Mouse (Mus musculus) urinary bladder, postnatal 14 days (tissue): ENCODE measurements around the gene Uso1.
"Not testable (repeated sequence)": the region's sequence is repeated elsewhere in the genome, so short reads cannot be mapped to it uniquely, and the experiment has no call there.

ENCODE experiments used
- DNase-seq: peaks from one replicate; pipeline ENCODE4 v3.0.0; 2021; ENCODE audit warnings: low spot score

The Uso1 gene

GRCm38 (mm10) chr5:92127751-92128150 lies 10.0 kb upstream of the Uso1 start:
- no peak for DNase-seq

GRCm38 (mm10) chr5:92128570-92128969 lies 9.2 kb upstream of the Uso1 start:
- peak; percentile 38 for DNase-seq

GRCm38 (mm10) chr5:92129321-92129768 lies 8.4 kb upstream of the Uso1 start:
- no peak for DNase-seq

GRCm38 (mm10) chr5:92130040-92130682 lies 7.6 kb upstream of the Uso1 start:
- no peak for DNase-seq

GRCm38 (mm10) chr5:92132127-92132526 lies 5.6 kb upstream of the Uso1 start:
- DNase-seq, result no peak

GRCm38 (mm10) chr5:92133006-92133405 lies 4.7 kb upstream of the Uso1 start:
- not testable (repeated sequence) for DNase-seq

- DNase-seq, result no peak
Measured at GRCm38 (mm10) chr5:92134934-92135333, 2.8 kb upstream of the Uso1 start.

- no peak for DNase-seq
Measured at GRCm38 (mm10) chr5:92136536-92137238, 1.1 kb upstream of the Uso1 start.

- peak; percentile 46 for DNase-seq
Measured at GRCm38 (mm10) chr5:92138093-92138621, 419 bp downstream of the Uso1 start.

GRCm38 (mm10) chr5:92139191-92139590 lies 1.5 kb downstream of the Uso1 start:
- no peak for DNase-seq

- DNase-seq, result no peak
Measured at GRCm38 (mm10) chr5:92141696-92142095, 4.0 kb downstream of the Uso1 start.

- no peak for DNase-seq
Measured at GRCm38 (mm10) chr5:92142481-92142880, 4.7 kb downstream of the Uso1 start.

GRCm38 (mm10) chr5:92143665-92144064 lies 5.9 kb downstream of the Uso1 start:
- DNase-seq, result no peak

- DNase-seq, result no peak
Measured at GRCm38 (mm10) chr5:92144954-92145708, 7.4 kb downstream of the Uso1 start.

- DNase-seq, result no peak
Measured at GRCm38 (mm10) chr5:92148248-92148647, 10.5 kb downstream of the Uso1 start.

- DNase-seq, result no peak
Measured at GRCm38 (mm10) chr5:92149330-92149982, 11.7 kb downstream of the Uso1 start.

GRCm38 (mm10) chr5:92154861-92155260 lies 17.1 kb downstream of the Uso1 start:
- no peak for DNase-seq

GRCm38 (mm10) chr5:92165976-92166375 lies 28.2 kb downstream of the Uso1 start:
- DNase-seq, result no peak

- DNase-seq, result no peak
Measured at GRCm38 (mm10) chr5:92183071-92183830, 45.5 kb downstream of the Uso1 start.

- no peak for DNase-seq
Measured at GRCm38 (mm10) chr5:92188881-92189483, 51.2 kb downstream of the Uso1 start.

GRCm38 (mm10) chr5:92195716-92196115 lies 58.0 kb downstream of the Uso1 start:
- not testable (repeated sequence) for DNase-seq
